Mouse (Mus musculus): Measurements from ENCODE around the gene Dmwd.
A peak's percentile ranks its signal among the peaks of the same experiment; 100 is the strongest.

GRCm38 (mm10) chr7:19093174-19093521, 17.1 kb downstream of the Dmwd start:
- no peak for TF ChIP-seq CEBPB (IDR thresholded peaks at IDR 0.05; ENCODE audit: low read depth)
- TF ChIP-seq CTCF (IDR thresholded peaks at IDR 0.05; ENCODE audit: control insufficient read depth, insufficient read depth, insufficient read length) = peak; percentile 92
- no peak for TF ChIP-seq FOSL1 (IDR thresholded peaks at IDR 0.05; ENCODE audit: insufficient read depth, low read length, poor library complexity, severe bottlenecking)

Measured in C2C12 (cell line).